Mouse (Mus musculus) ES-E14 (cell line): ENCODE measurements around the gene Hist2h2aa1. TPM values are rescaled to one million over a fixed set of nuclear protein-coding genes. Genes with fewer than 3 reads are reported as not detected.
"Not testable (repeated sequence)": the region's sequence is repeated elsewhere in the genome, so short reads cannot be mapped to it uniquely, and the experiment has no call there.

Source experiments
- DNase-seq: peaks from one replicate; pipeline ENCODE4 v3.0.0-alpha.2; 2013; ENCODE audit warnings: low read depth, low spot score
- H3K27ac ChIP-seq: 2 replicates; pipeline ENCODE4 v1.5.1; 2012; ENCODE audit warnings: low read depth, mild to moderate bottlenecking, low read length, moderate library complexity, mixed read lengths; ENCODE audit not compliant: poor library complexity, insufficient read depth, severe bottlenecking
- H3K36me3 ChIP-seq: 2 replicates; pipeline ENCODE4 v1.6.1; 2012; ENCODE audit warnings: mild to moderate bottlenecking, low read length, moderate library complexity, mixed read lengths; ENCODE audit not compliant: control insufficient read depth, poor library complexity, insufficient read depth, severe bottlenecking
- H3K4me1 ChIP-seq, 2 experiments: fragments of 150-350 bp in 1 of 2; sonication (generic) in 1 of 2; 2 replicates each; pipeline ENCODE4 v1.6.1; 2012; ENCODE audit warnings: low read length in 2 of 2, mild to moderate bottlenecking in 1 of 2, mixed read lengths in 1 of 2; ENCODE audit not compliant: control insufficient read depth in 2 of 2, insufficient read depth in 2 of 2, poor library complexity in 1 of 2
- H3K4me3 ChIP-seq, 2 experiments: fragments of 150-350 bp in 1 of 2; sonication (generic) in 1 of 2; 2 replicates each; pipeline ENCODE4 v1.5.1; 2012; ENCODE audit warnings: low read length in 2 of 2, low read depth in 1 of 2, mild to moderate bottlenecking in 1 of 2, mixed read lengths in 1 of 2; ENCODE audit not compliant: insufficient read depth in 1 of 2, poor library complexity in 1 of 2, severe bottlenecking in 1 of 2
- H3K9ac ChIP-seq: 2 replicates; pipeline ENCODE4 v1.6.1; 2012; ENCODE audit warnings: low read depth, mild to moderate bottlenecking, low read length, mixed read lengths; ENCODE audit not compliant: poor library complexity, insufficient read depth, severe bottlenecking
- H3K9me3 ChIP-seq: fragments of 150-350 bp; sonication (generic); 2 replicates; pipeline ENCODE4 v1.6.1; 2012; ENCODE audit warnings: low read depth, mild to moderate bottlenecking, low read length; ENCODE audit not compliant: control insufficient read depth, insufficient read depth
- CHD2 ChIP-seq: IDR thresholded peaks from 2 replicates; pipeline ENCODE4 v1.6.1; 2014; ENCODE audit warnings: mild to moderate bottlenecking, low read depth, low read length, inconsistent platforms
- HCFC1 ChIP-seq: IDR thresholded peaks from 2 replicates; pipeline ENCODE4 v1.6.1; 2012; ENCODE audit warnings: low read length, inconsistent platforms, borderline replicate concordance; ENCODE audit not compliant: insufficient read depth
- MAFK ChIP-seq: IDR thresholded peaks from 2 replicates; pipeline ENCODE4 v1.6.1; 2014; ENCODE audit warnings: mild to moderate bottlenecking, low read depth, low read length, inconsistent platforms; ENCODE audit not compliant: insufficient read depth
- ZC3H11A ChIP-seq: IDR thresholded peaks from 2 replicates; pipeline ENCODE4 v1.6.1; 2012; ENCODE audit warnings: low read depth, mild to moderate bottlenecking, inconsistent platforms, low read length, borderline replicate concordance
- ZNF384 ChIP-seq: IDR thresholded peaks from 2 replicates; pipeline ENCODE4 v1.6.1; 2012; ENCODE audit warnings: low read depth, low read length, inconsistent platforms
- in situ Hi-C, 2 experiments: fragments of 600-800 bp; cut with MboI; formaldehyde crosslinking; loops; one replicate each; pipeline ENCODE4 v1.15.1; 2025; ENCODE audit warnings: low sequenced_read_pairs in 2 of 2, inconsistent platforms in 1 of 2; ENCODE audit not compliant: unreplicated experiment in 2 of 2
- total RNA-seq: library from RNA; depleted of rRNA; stranded (reverse); fragments of 300-350 nt; gene quantifications from 2 replicates; pipeline ENCODE4 v1.2.3, GENCODE M21; 2012

Hist2h2aa1 gene
- total RNA-seq, 1 experiment = 2,311 TPM

GRCm38 (mm10) chr3:96264404-96264949 lies 19.2 kb downstream of the Hist2h2aa1 start:
- in situ Hi-C loops = no loop called here
- Histone ChIP-seq H3K9ac (peak overlapping the region; percentile 27; the same call in 1 of the 2 replicates), H3K36me3 (no peaks in the 10 kb centered on the region), H3K9me3 (no peaks in the 10 kb centered on the region), H3K4me3 (peak overlapping the region; percentile 56 to 70; a peak in 2 of 4 replicates), H3K27ac (no peak overlapping the region; the same call in 1 of the 2 replicates), H3K4me1 (peaks cover 0 to 7% of the 10 kb centered on the region in 2 experiments; a peak in 2 of 4 replicates)
- TF ChIP-seq MAFK = no peak
- TF ChIP-seq ZNF384 = no peak
- TF ChIP-seq ZC3H11A = no peak
- TF ChIP-seq HCFC1 = no peak
- no peak for TF ChIP-seq CHD2
- no peak for DNase-seq

GRCm38 (mm10) chr3:96266132-96266710 lies 20.9 kb downstream of the Hist2h2aa1 start:
- in situ Hi-C loops = no loop called here
- Histone ChIP-seq H3K9me3 (no peaks in the 10 kb centered on the region), H3K4me3 (no peak overlapping the region), H3K36me3 (no peaks in the 10 kb centered on the region), H3K4me1 (peaks cover 2 to 7% of the 10 kb centered on the region in 2 experiments; a peak in 2 of 4 replicates), H3K27ac (no peak overlapping the region), H3K9ac (no peak overlapping the region)
- DNase-seq = no peak
- TF ChIP-seq ZNF384 (no peak), CHD2 (no peak), HCFC1 (no peak), ZC3H11A (no peak), MAFK (no peak)

GRCm38 (mm10) chr3:96267541-96267940 lies 22.2 kb downstream of the Hist2h2aa1 start:
- Histone ChIP-seq H3K4me3 (no peak overlapping the region), H3K9ac (peak overlapping the region; percentile 26; the same call in 1 of the 2 replicates), H3K27ac (no peak overlapping the region; the same call in 1 of the 2 replicates), H3K9me3 (no peaks in the 10 kb centered on the region), H3K4me1 (peaks cover 2 to 5% of the 10 kb centered on the region in 2 experiments; a peak in 2 of 4 replicates), H3K36me3 (no peaks in the 10 kb centered on the region)
- in situ Hi-C loops = no loop called here
- TF ChIP-seq MAFK = no peak
- TF ChIP-seq ZNF384 = no peak
- no peak for TF ChIP-seq HCFC1
- TF ChIP-seq ZC3H11A = no peak
- no peak for TF ChIP-seq CHD2
- DNase-seq = no peak

GRCm38 (mm10) chr3:96268051-96268775 lies 22.9 kb downstream of the Hist2h2aa1 start, which contains the start of gene Hist2h3b:
Gene Hist2h3b, plus strand, starts transcription at chr3:96268654.
- TF ChIP-seq CHD2 (no peak), ZC3H11A (no peak), ZNF384 (no peak), HCFC1 (no peak), MAFK (no peak)
- no peaks in the 10 kb centered on the region for H3K9me3 ChIP-seq
- in situ Hi-C loops = no loop called here
- H3K4me3 ChIP-seq = peak within 1 kb of the TSS; percentile 61 to 62
- peak; percentile 65 for DNase-seq
- H3K9ac ChIP-seq = peak within 1 kb of the TSS; percentile 76
- peaks cover 2 to 5% of the 10 kb centered on the region in 2 experiments; a peak in 2 of 4 replicates for H3K4me1 ChIP-seq
- no peaks in the 10 kb centered on the region for H3K36me3 ChIP-seq
- H3K27ac ChIP-seq = peak within 1 kb of the TSS; percentile 74

- H3K27ac ChIP-seq = peak overlapping the region; percentile 74
- H3K4me1 ChIP-seq, DNase-seq, H3K9me3 ChIP-seq, in situ Hi-C loops, H3K36me3 ChIP-seq: not testable (repeated sequence)
- peak overlapping the region; percentile 76 for H3K9ac ChIP-seq
- H3K4me3 ChIP-seq = peak overlapping the region; percentile 61 to 62
Observed at GRCm38 (mm10) chr3:96268776-96269378, 23.6 kb downstream of the Hist2h2aa1 start.
